Mouse (Mus musculus) liver, embryonic 11.5 days (tissue): Measurements from ENCODE around the gene Pigc. TPM values are rescaled to one million over a fixed set of nuclear protein-coding genes. Genes with fewer than 3 reads are reported as not detected.

Experiments
- ATAC-seq: fragments of 200-750 bp; cut with Nextera tagmentation; replicated peaks from 2 replicates; pipeline ENCODE4 v1.8.0; 2017; ENCODE audit warnings: moderate number of reproducible peaks, mild to moderate bottlenecking, moderate TSS enrichment, moderate library complexity; ENCODE audit not compliant: low FRiP score
- DNase-seq: peaks from one replicate; pipeline ENCODE4 v3.0.0-alpha.2; 2017; ENCODE audit warnings: low spot score
- H3K27ac ChIP-seq: fragments of 300-500 bp; sonication (generic); 2 replicates; pipeline ENCODE4 v1.5.1; 2014; ENCODE audit warnings: mild to moderate bottlenecking, low read depth, low read length, control low read depth
- H3K27me3 ChIP-seq: fragments of 300-500 bp; sonication (generic); replicated peaks from 2 replicates; pipeline ENCODE4 v1.6.1; 2014; ENCODE audit warnings: low read length, mixed read lengths; ENCODE audit not compliant: control insufficient read depth, insufficient read depth
- H3K36me3 ChIP-seq: fragments of 300-500 bp; sonication (generic); 2 replicates; pipeline ENCODE4 v1.6.1; 2014; ENCODE audit warnings: mild to moderate bottlenecking, low read length, moderate library complexity, mixed read lengths; ENCODE audit not compliant: control insufficient read depth, insufficient read depth
- H3K4me1 ChIP-seq: fragments of 300-500 bp; sonication (generic); replicated peaks from 2 replicates; pipeline ENCODE4 v1.6.1; 2014; ENCODE audit warnings: low read length, mixed read lengths; ENCODE audit not compliant: control insufficient read depth, insufficient read depth
- H3K4me2 ChIP-seq: fragments of 300-500 bp; sonication (generic); 2 replicates; pipeline ENCODE4 v1.6.1; 2014; ENCODE audit warnings: mild to moderate bottlenecking, control low read depth, moderate library complexity
- H3K4me3 ChIP-seq: fragments of 300-500 bp; sonication (generic); 2 replicates; pipeline ENCODE4 v1.5.1; 2014; ENCODE audit warnings: low read depth, low read length, control low read depth
- H3K9ac ChIP-seq: fragments of 300-500 bp; sonication (generic); 2 replicates; pipeline ENCODE4 v1.6.1; 2014; ENCODE audit warnings: low read depth, low read length, control low read depth
- H3K9me3 ChIP-seq: fragments of 300-500 bp; sonication (generic); 2 replicates; pipeline ENCODE4 v1.6.1; 2016; ENCODE audit warnings: low read length, inconsistent platforms, mixed read lengths; ENCODE audit not compliant: control insufficient read depth
- WGBS: fragments of 180-500 bp; shearing (Covaris S2); extraction: QIAGEN DNeasy Blood & Tissue Kit; methylation state at CpG from one replicate; pipeline ENCODE4 v1.1.7; 2014; 5-methylcytosine and 5-hydroxymethylcytosine counted together
- polyA plus RNA-seq: library from polyadenylated mRNA; unstranded; fragments of >200 nt; fragmentation: Nextera tagmentation; extraction: Ambion mirVana; gene quantifications from 2 replicates; pipeline ENCODE4 v1.2.1, GENCODE M21; 2014

The Pigc gene
- polyA plus RNA-seq, 1 experiment from 2014 or later = 25.0 TPM

DNA sequence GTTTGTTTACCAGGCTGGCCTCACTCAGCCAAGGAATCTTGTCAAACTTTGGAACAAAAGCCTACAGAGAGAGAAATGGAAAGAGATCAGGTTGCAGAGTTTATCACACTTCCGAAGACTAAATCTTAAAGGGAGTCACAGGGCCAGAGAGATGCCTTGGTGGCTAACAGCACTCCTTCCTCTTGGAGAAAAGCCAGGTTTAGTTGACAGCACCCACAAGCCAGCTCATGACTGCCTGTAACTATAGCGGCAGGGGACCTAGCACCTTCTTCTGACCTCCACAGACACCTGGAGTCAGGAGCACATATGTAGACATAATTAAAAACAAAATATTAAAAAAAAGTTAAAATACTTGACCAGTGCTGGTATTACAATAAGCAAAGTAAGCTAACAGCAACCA lies 1.1 kb upstream of the Pigc start:
- Histone ChIP-seq H3K27me3 (no peaks in the 10 kb centered on the region), H3K9me3 (no peaks in the 10 kb centered on the region), H3K4me2 (no peak overlapping the region), H3K9ac (no peak overlapping the region), H3K4me3 (no peak overlapping the region), H3K36me3 (no peaks in the 10 kb centered on the region), H3K27ac (no peak overlapping the region), H3K4me1 (no peaks in the 10 kb centered on the region; the same call in 1 of the 2 replicates)
- DNase-seq (no peak), ATAC-seq (no peak)
- WGBS = 81% methylated on average over 2 of the region's 2 CpGs

DNA sequence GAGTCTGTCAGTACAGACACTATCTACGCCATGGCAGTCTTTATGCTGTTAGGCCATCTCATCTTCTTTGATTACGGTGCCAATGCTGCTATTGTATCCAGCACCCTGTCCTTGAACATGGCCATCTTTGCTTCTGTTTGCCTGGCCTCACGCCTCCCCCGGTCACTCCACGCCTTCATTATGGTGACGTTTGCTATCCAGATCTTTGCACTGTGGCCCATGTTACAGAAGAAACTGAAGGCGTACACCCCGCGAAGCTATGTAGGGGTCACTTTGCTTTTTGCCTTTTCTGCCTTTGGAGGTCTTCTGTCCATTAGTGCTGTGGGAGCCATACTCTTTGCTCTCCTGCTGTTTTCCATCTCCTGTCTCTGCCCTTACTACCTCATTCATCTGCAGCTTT lies 1.9 kb downstream of the Pigc start:
- H3K9me3 ChIP-seq = no peaks in the 10 kb centered on the region
- no peak overlapping the region for H3K4me3 ChIP-seq
- 95% methylated on average over 9 of the region's 9 CpGs for WGBS
- no peak overlapping the region for H3K27ac ChIP-seq
- no peaks in the 10 kb centered on the region for H3K27me3 ChIP-seq
- peaks cover 7% of the 10 kb centered on the region for H3K4me1 ChIP-seq
- DNase-seq = no peak
- no peak overlapping the region for H3K4me2 ChIP-seq
- no peak for ATAC-seq
- H3K9ac ChIP-seq = no peak overlapping the region
- H3K36me3 ChIP-seq = no peaks in the 10 kb centered on the region

DNA sequence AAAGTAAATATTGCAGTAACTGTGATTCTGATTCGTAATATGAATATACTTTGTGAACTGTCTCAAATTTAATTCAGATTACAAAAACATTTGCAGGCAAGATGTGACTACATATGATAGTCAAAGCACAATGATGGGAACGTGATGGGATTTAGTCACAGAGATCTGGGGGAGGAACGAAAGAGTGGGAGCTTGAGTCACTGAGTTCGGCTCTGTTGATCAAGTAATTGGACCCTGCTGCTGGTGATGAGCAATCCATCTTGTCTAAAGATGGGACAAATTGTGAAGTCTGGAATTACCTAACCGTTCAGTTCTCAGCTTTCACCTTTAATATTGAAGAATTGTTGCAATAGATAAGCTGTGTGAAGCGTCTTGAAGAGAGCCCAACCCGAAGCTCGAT lies 3.2 kb downstream of the Pigc start:
- Histone ChIP-seq H3K27ac (no peak overlapping the region), H3K36me3 (no peaks in the 10 kb centered on the region), H3K4me2 (no peak overlapping the region), H3K4me3 (no peak overlapping the region), H3K27me3 (no peaks in the 10 kb centered on the region), H3K9ac (no peak overlapping the region), H3K9me3 (no peaks in the 10 kb centered on the region), H3K4me1 (peaks cover 12% of the 10 kb centered on the region)
- WGBS = 83% methylated on average over 8 of the region's 8 CpGs
- no peak for ATAC-seq
- DNase-seq = no peak

DNA sequence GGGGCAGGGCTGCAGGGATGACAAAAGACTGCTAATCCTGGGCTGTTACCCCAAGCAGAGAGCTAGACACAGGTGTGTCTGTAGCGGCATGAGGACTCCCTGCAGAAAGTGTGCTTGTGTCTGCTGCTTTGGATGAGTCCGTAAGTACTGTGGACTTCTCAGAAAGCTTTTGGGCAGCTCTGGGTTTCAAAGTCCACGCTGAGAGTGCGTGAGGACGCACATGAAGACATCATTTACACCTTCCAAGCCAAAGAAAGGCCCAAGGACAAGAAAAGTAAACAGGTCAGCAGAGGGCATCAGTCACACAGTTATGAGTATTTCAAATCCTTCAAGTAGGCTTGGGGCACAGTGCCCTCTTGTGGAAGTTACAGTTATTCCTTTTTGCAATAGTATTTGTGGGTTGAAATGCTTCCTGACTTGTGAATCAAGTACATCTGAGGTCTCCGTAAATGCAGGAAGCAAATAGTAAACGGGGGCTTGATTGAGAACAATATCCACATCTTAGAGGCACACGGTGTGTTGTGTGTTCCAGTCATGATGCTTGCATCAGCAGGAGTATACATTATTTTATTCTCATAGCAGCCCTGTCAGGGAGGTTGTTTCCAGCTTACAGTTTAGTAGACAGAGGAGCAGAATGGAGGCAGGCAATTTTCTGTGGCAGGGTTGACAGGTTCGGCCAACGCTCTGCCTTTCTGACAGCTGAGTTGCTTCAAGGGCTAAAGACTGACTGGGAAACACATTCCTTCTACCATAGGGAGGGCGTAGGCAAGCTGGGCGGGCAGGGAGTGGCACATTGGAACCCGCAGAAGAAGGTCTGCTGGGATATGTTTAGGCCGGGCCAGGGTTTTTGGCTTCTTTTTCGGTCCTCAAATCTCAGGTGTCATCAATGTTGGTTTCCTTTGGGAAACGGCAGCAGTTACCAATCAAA lies 7.5 kb downstream of the Pigc start:
- Histone ChIP-seq H3K9me3 (no peaks in the 10 kb centered on the region), H3K4me2 (no peak overlapping the region), H3K27ac (no peak overlapping the region), H3K36me3 (no peaks in the 10 kb centered on the region), H3K27me3 (no peaks in the 10 kb centered on the region), H3K4me1 (peaks cover 12% of the 10 kb centered on the region), H3K9ac (no peak overlapping the region), H3K4me3 (no peak overlapping the region)
- ATAC-seq (peak; percentile 74), DNase-seq (peak; percentile 62)
- WGBS = 44% methylated on average over 16 of the region's 16 CpGs

DNA sequence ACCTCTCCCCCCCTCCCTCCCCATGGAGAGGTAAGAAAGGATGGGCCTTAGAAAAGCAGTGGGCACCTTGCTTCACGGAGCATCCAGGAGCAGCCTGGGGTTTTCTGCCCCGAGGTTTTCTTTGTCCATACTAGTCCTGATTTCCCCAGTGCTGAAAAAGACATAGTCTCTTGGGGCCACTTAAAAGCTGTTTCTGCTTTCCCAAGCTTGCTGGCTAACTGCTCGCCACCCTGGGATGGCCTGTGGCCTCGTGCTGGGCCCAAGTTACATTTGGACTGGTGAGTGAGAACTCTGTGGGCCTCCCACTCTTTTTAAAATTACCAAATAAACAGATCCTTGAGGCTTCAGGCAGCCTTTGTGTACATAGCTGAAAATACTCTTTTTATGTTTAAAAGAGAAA lies 8.3 kb downstream of the Pigc start:
- 80% methylated on average over 4 of the region's 4 CpGs for WGBS
- H3K27ac ChIP-seq = no peak overlapping the region
- no peaks in the 10 kb centered on the region for H3K27me3 ChIP-seq
- H3K4me2 ChIP-seq = no peak overlapping the region
- no peaks in the 10 kb centered on the region for H3K36me3 ChIP-seq
- no peak overlapping the region for H3K4me3 ChIP-seq
- H3K9me3 ChIP-seq = no peaks in the 10 kb centered on the region
- peaks cover 12% of the 10 kb centered on the region for H3K4me1 ChIP-seq
- DNase-seq (no peak), ATAC-seq (no peak)
- H3K9ac ChIP-seq = no peak overlapping the region

DNA sequence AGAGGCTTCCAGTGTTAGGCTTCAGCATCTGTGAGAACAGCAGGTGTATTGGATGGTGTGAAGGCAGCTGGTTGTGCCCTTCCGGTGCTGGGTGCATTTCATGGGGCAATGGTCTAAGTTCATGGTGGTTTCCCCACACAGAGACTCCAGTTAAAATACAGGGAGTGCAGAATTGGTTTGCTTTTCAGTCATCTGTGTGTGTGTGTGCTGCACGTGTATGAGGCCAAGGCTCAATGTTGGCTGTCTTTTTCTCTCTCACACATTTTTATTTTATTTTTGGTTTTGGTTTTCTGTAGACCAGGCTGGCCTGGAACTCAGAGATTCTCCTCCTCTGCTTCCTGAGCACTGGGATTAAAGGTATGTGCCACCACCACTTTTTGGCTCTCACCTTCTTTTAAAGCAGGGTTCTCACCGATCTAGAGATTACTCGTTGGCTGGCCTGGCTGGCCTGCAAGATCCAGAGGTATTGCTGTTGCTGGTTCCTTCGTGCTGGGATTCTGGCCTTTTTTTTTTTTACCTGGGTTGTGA lies 9.3 kb downstream of the Pigc start:
- Histone ChIP-seq H3K4me3 (no peak overlapping the region), H3K9me3 (no peaks in the 10 kb centered on the region), H3K27ac (no peak overlapping the region), H3K4me1 (peaks cover 12% of the 10 kb centered on the region), H3K4me2 (no peak overlapping the region), H3K9ac (no peak overlapping the region), H3K36me3 (no peaks in the 10 kb centered on the region), H3K27me3 (no peaks in the 10 kb centered on the region)
- DNase-seq (no peak), ATAC-seq (no peak)
- 78% methylated on average over 5 of the region's 5 CpGs for WGBS

DNA sequence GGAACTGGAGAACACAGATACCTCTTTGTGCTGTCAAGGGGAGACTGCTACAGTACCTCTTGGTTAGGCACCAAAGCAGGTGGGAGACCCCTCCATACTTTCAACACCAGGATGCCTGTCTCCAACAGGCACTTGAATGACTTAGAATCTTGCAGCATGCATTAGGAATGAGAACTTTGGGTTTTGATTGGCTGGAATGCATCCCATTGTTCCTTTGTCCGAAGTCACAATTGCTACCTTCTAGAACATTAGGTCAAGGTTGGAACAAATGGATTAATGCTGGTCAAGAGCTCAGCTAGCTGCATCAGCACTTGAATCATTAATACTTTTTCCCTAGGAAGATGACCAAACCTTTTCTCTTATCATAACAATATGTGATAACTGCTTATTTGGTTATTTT lies 10.6 kb downstream of the Pigc start, which contains the start of gene 4930558K02Rik:
TSS of gene 4930558K02Rik (minus strand) at position 101 of the 400 bp plus-strand sequence.
- ATAC-seq (no peak), DNase-seq (no peak)
- 74% methylated on average over 1 of the region's 1 CpGs for WGBS
- H3K4me1 ChIP-seq = peaks cover 8% of the 10 kb centered on the region
- no peaks in the 10 kb centered on the region for H3K36me3 ChIP-seq
- no peak within 1 kb of the TSS for H3K9ac ChIP-seq
- no peak within 1 kb of the TSS for H3K27ac ChIP-seq
- H3K4me2 ChIP-seq = no peak within 1 kb of the TSS
- H3K9me3 ChIP-seq = no peaks in the 10 kb centered on the region
- no peak within 1 kb of the TSS for H3K4me3 ChIP-seq
- no peaks in the 10 kb centered on the region for H3K27me3 ChIP-seq

DNA sequence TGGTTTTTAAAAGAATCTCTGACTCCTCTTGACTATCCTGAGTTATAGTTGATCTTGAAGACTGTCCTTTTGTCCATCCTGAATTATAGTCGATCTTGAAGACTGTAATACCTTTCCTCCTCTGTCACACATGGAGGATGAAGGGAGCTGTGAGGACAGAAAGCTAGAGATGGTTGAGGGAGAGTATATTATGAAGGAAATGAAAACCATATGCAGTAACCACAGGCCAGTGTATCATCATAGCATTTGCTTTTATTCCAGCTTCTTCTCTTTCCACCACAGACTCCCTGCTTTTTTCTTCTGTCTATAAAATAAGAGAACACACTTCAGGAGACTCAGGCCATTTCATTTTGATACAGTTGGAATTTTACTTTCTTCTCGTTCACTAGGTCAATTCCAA lies 11.1 kb downstream of the Pigc start:
- DNase-seq = no peak
- Histone ChIP-seq H3K9me3 (no peaks in the 10 kb centered on the region), H3K4me3 (no peak overlapping the region), H3K4me1 (peaks cover 8% of the 10 kb centered on the region), H3K4me2 (no peak overlapping the region), H3K27ac (no peak overlapping the region), H3K9ac (no peak overlapping the region), H3K36me3 (no peaks in the 10 kb centered on the region), H3K27me3 (no peaks in the 10 kb centered on the region)
- 65% methylated on average over 2 of the region's 2 CpGs for WGBS
- ATAC-seq = no peak
